Mouse (Mus musculus): ENCODE measurements at regions not wholly inside any gene's neighbourhood (a gene's known extent, or its start where the extent isn't known, plus 50 kb on each side); places are given as distances from the start of the nearest gene placed in this dataset.

- DNase-seq (ENCODE audit: low read depth in 3 of 3, low spot score in 3 of 3), result no peak
- no peak overlapping the region for H3K27ac ChIP-seq
- WGBS (ENCODE audit: insufficient replicate concordance), result under 1% methylated on average over 54 of the region's 56 CpGs
- no peaks in the 10 kb centered on the region for H3K36me3 ChIP-seq (replicated peaks; ENCODE audit: control insufficient read depth, insufficient read depth, low read depth)
- no peak for ATAC-seq (ENCODE audit: insufficient read depth)
- no peak for TF ChIP-seq CTCF (IDR thresholded peaks at IDR 0.05; ENCODE audit: low read depth)
- H3K4me3 ChIP-seq (ENCODE audit: insufficient read depth in 1 of 2, low read depth in 2 of 2, low read length in 2 of 2), result peak overlapping the region; percentile 15 to 16; a peak in 3 of 4 replicates
- peak overlapping the region; percentile 50 for H3K4me2 ChIP-seq (ENCODE audit: low read depth)
- no peak overlapping the region for H3K9ac ChIP-seq (replicated peaks)
- peaks cover 18% of the 10 kb centered on the region for H3K27me3 ChIP-seq (ENCODE audit: control insufficient read depth, insufficient read depth, low read length)
- H3K4me1 ChIP-seq (replicated peaks; ENCODE audit: control insufficient read depth in 2 of 2, insufficient read depth in 2 of 2, low read length in 1 of 2), result no peaks in the 10 kb centered on the region
- H3K9me3 ChIP-seq (ENCODE audit: control insufficient read depth, low read length), result no peaks in the 10 kb centered on the region
Observed at GRCm38 (mm10) chr8:50915876-50916732, 2072.4 kb upstream of the Tenm3 start.

DNA sequence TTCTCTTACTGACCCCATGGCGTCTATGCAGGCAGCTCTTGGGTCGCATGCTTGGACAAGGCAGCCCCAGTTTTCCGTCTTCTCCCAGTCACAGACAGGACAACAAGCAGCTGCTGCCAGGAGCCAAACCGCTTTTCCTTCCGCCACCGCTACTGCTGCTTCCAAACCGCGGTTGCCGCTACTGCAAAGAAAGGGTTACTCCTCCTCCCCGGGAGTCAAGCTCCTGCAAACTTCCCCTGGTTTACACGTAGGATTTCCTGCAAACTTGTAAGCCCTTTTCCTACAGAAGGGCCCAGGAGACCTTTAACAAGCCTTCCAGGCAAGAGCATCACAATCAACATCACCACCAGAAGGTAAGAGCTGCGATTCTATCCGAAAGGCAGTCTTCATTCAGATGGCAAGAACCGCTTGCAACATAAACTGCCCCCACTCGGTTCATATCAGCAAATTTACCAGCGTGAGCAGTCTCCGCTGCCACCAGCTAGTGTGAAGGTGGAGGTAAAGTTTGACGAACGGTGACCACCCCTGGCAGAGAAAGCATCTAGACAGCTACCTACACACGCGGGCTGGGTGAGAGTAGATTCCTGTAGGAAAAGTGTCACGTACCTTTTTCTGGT, 2071.6 kb upstream of the Tenm3 start:
- peak overlapping the region; percentile 15 to 16; a peak in 2 of 4 replicates for H3K4me3 ChIP-seq (ENCODE audit: insufficient read depth in 1 of 2, low read depth in 2 of 2, low read length in 2 of 2)
- no peak for ATAC-seq (ENCODE audit: insufficient read depth)
- no peak for TF ChIP-seq EP300 (IDR thresholded peaks at IDR 0.05; ENCODE audit: low read depth)
- H3K9me3 ChIP-seq (ENCODE audit: control insufficient read depth, low read length), result no peaks in the 10 kb centered on the region
- H3K9ac ChIP-seq (replicated peaks), result no peak overlapping the region
- no peak for DNase-seq (ENCODE audit: low read depth in 3 of 3, low spot score in 3 of 3)
- H3K36me3 ChIP-seq (replicated peaks; ENCODE audit: control insufficient read depth, insufficient read depth, low read depth), result no peaks in the 10 kb centered on the region
- H3K4me2 ChIP-seq (ENCODE audit: low read depth), result peak overlapping the region; percentile 50
- H3K4me1 ChIP-seq (replicated peaks; ENCODE audit: control insufficient read depth in 2 of 2, insufficient read depth in 2 of 2, low read length in 1 of 2), result no peaks in the 10 kb centered on the region
- 1% methylated on average over 22 of the region's 22 CpGs for WGBS (ENCODE audit: insufficient replicate concordance)
- H3K27ac ChIP-seq, result no peak overlapping the region
- H3K27me3 ChIP-seq (ENCODE audit: control insufficient read depth, insufficient read depth, low read length), result peaks cover 18% of the 10 kb centered on the region

DNA sequence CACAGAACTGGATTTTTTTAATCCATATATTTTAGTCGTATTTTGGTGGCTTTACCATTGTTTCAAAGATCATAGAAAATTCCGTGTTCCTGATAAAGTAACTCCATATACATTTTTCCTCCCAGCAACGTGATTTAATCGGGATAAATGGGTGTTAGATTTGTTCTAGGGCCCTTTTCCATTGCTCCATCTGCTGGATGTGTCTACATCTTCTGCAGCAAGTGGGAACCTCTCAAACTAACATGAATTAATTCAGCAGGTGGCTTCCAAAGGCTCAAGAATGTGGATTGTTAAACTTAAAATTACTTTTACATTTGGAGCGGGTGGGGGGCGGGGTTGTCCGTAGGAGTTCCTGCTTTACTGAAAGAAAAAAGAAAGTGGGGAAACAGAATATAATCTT, 2070.9 kb upstream of the Tenm3 start:
- Histone ChIP-seq H3K9ac (replicated peaks) (no peak overlapping the region), H3K4me1 (replicated peaks; ENCODE audit: control insufficient read depth in 2 of 2, insufficient read depth in 2 of 2, low read length in 1 of 2) (no peaks in the 10 kb centered on the region), H3K27ac (no peak overlapping the region), H3K4me2 (ENCODE audit: low read depth) (no peak overlapping the region), H3K9me3 (ENCODE audit: control insufficient read depth, low read length) (no peaks in the 10 kb centered on the region), H3K36me3 (replicated peaks; ENCODE audit: control insufficient read depth, insufficient read depth, low read depth) (no peaks in the 10 kb centered on the region), H3K4me3 (ENCODE audit: insufficient read depth in 1 of 2, low read depth in 2 of 2, low read length in 2 of 2) (no peak overlapping the region), H3K27me3 (ENCODE audit: control insufficient read depth, insufficient read depth, low read length) (peaks cover 18% of the 10 kb centered on the region)
- TF ChIP-seq CTCF (IDR thresholded peaks at IDR 0.05; ENCODE audit: low read depth) (no peak), EP300 (IDR thresholded peaks at IDR 0.05; ENCODE audit: low read depth) (no peak)
- no peak for ATAC-seq (ENCODE audit: insufficient read depth)
- WGBS (ENCODE audit: insufficient replicate concordance), result 13% methylated on average over 7 of the region's 7 CpGs
- DNase-seq (ENCODE audit: low read depth in 3 of 3, low spot score in 3 of 3), result no peak

GRCm38 (mm10) chr8:50878198-50878597, 2034.4 kb upstream of the Tenm3 start:
- whole genome bisulfite sequencing (ENCODE audit: insufficient replicate concordance), result 66% methylated on average over 5 of the region's 5 CpGs
- TF ChIP-seq EP300 (IDR thresholded peaks at IDR 0.05; ENCODE audit: low read depth) (no peak), CTCF (IDR thresholded peaks at IDR 0.05; ENCODE audit: low read depth) (no peak)
- Histone ChIP-seq H3K9me3 (ENCODE audit: control insufficient read depth, low read length) (no peaks in the 10 kb centered on the region), H3K4me3 (ENCODE audit: insufficient read depth in 1 of 2, low read depth in 2 of 2, low read length in 2 of 2) (no peak overlapping the region), H3K9ac (replicated peaks) (no peak overlapping the region), H3K36me3 (replicated peaks; ENCODE audit: control insufficient read depth, insufficient read depth, low read depth) (no peaks in the 10 kb centered on the region), H3K4me1 (replicated peaks; ENCODE audit: control insufficient read depth in 2 of 2, insufficient read depth in 2 of 2, low read length in 1 of 2) (no peaks in the 10 kb centered on the region), H3K4me2 (ENCODE audit: low read depth) (no peak overlapping the region), H3K27ac (no peak overlapping the region), H3K27me3 (ENCODE audit: control insufficient read depth, insufficient read depth, low read length) (no peaks in the 10 kb centered on the region)
- no peak for DNase-seq (ENCODE audit: low read depth in 3 of 3, low spot score in 3 of 3)
- no peak for ATAC-seq (ENCODE audit: insufficient read depth)
